Mouse (Mus musculus): ENCODE results near the gene Shld2.

- TF ChIP-seq CTCF (IDR thresholded peaks at IDR 0.05; ENCODE audit: control insufficient read depth, insufficient read depth, insufficient read length) (no peak), USF1 (IDR thresholded peaks at IDR 0.05; ENCODE audit: low read depth) (no peak), MYOD1 (IDR thresholded peaks at IDR 0.05; ENCODE audit: control insufficient read depth, insufficient read length, low read depth) (no peak), MAX (IDR thresholded peaks at IDR 0.05) (no peak), CEBPB (IDR thresholded peaks at IDR 0.05; ENCODE audit: low read depth) (no peak)
Observed at GRCm38 (mm10) chr14:34290229-34290628, 20.1 kb downstream of the Shld2 start.
